Mouse (Mus musculus): Measurements from ENCODE around the gene Rad51b.

DNA sequence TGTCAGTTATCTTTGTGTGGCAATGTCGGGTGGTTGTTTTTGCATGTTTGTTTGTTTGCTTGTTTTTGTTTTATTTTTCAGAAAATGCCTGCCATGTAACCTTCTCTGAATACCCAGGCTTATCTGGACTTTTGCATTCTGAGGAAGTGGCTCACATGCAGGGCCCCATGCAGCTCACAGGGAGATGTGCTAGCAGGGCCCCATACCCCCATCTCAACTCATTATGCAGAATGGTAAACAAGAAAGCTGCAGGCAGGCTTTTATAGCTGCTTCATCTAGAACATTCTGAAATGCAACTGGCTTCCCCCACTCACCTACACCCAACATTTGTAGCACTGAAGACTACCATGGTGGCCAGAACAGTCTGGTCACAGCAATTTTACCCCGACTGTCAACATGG is 557.4 kb downstream of the Rad51b start:
- no peak for TF ChIP-seq EP300 (IDR thresholded peaks at IDR 0.05; ENCODE audit: insufficient read depth, low read depth, low read length)
- TF ChIP-seq CTCF (IDR thresholded peaks at IDR 0.05; ENCODE audit: low read depth, low read length), result no peak
- no peak for TF ChIP-seq POLR2A (IDR thresholded peaks at IDR 0.05; ENCODE audit: insufficient read depth, low read length)
